Mouse (Mus musculus) MEL-GATA-1-ER (cell line): ENCODE data around the gene Mesp1.
A peak's percentile ranks its signal among the peaks of the same experiment; 100 is the strongest.

Experiments
- DNase-seq: peaks from one replicate; pipeline ENCODE4 v3.0.0-alpha.2; 2012; ENCODE audit warnings: low read depth; ENCODE audit errors: extremely low read depth

Gene Mesp1

GRCm38 (mm10) chr7:79793688-79794087, at the start of gene Mesp1:
Gene Mesp1, minus strand, starts transcription at chr7:79793788.
- DNase-seq: no peak

GRCm38 (mm10) chr7:79842163-79842562, 48.6 kb upstream of the Mesp1 start:
- no peak for DNase-seq

GRCm38 (mm10) chr7:79837247-79837646, 43.7 kb upstream of the Mesp1 start:
- DNase-seq: no peak

- DNase-seq: no peak
These were observed 41.6 kb upstream of the Mesp1 start for GRCm38 (mm10) chr7:79835196-79835595.

GRCm38 (mm10) chr7:79832980-79833379, 39.4 kb upstream of the Mesp1 start:
- no peak for DNase-seq

GRCm38 (mm10) chr7:79831585-79831984, 38.0 kb upstream of the Mesp1 start:
- no peak for DNase-seq

- DNase-seq: no peak
These were observed 37.6 kb upstream of the Mesp1 start for GRCm38 (mm10) chr7:79831145-79831544.

GRCm38 (mm10) chr7:79828341-79828740, 34.8 kb upstream of the Mesp1 start:
- no peak for DNase-seq

GRCm38 (mm10) chr7:79822092-79822695, 28.6 kb upstream of the Mesp1 start:
- DNase-seq: no peak

GRCm38 (mm10) chr7:79819996-79820395, 26.4 kb upstream of the Mesp1 start:
- no peak for DNase-seq

- peak; percentile 26 for DNase-seq
These were observed 25.9 kb upstream of the Mesp1 start for GRCm38 (mm10) chr7:79819515-79819914.

GRCm38 (mm10) chr7:79818321-79818720, 24.7 kb upstream of the Mesp1 start:
- DNase-seq: no peak

- no peak for DNase-seq
These were observed 19.8 kb upstream of the Mesp1 start for GRCm38 (mm10) chr7:79813409-79813808.

- no peak for DNase-seq
These were observed 17.3 kb upstream of the Mesp1 start, which contains the start of gene Mesp2 for GRCm38 (mm10) chr7:79810611-79811506. Gene Mesp2, plus strand, starts transcription at chr7:79810727.

GRCm38 (mm10) chr7:79808561-79808960, 15.0 kb upstream of the Mesp1 start:
- DNase-seq: no peak

GRCm38 (mm10) chr7:79803887-79804286, 10.3 kb upstream of the Mesp1 start:
- DNase-seq: no peak

GRCm38 (mm10) chr7:79802037-79802436, 8.4 kb upstream of the Mesp1 start:
- no peak for DNase-seq

GRCm38 (mm10) chr7:79801391-79801790, 7.8 kb upstream of the Mesp1 start:
- no peak for DNase-seq

- DNase-seq: no peak
These were observed 6.7 kb upstream of the Mesp1 start for GRCm38 (mm10) chr7:79800336-79800735.

GRCm38 (mm10) chr7:79799506-79799905, 5.9 kb upstream of the Mesp1 start:
- no peak for DNase-seq

GRCm38 (mm10) chr7:79799048-79799447, 5.5 kb upstream of the Mesp1 start:
- DNase-seq: peak; percentile 43

- DNase-seq: no peak
These were observed 5.0 kb upstream of the Mesp1 start for GRCm38 (mm10) chr7:79798606-79799005.
